Mouse (Mus musculus) left cerebral cortex, postnatal 36 days (tissue): ENCODE data around the gene Tk1. TPM values are rescaled to one million over a fixed set of nuclear protein-coding genes. Genes with fewer than 3 reads are reported as not detected.
"Not testable (repeated sequence)": the region's sequence is repeated elsewhere in the genome, so short reads cannot be mapped to it uniquely, and the experiment has no call there.

ENCODE experiments used
- DNase-seq, 2 experiments: peaks; one replicate each; pipeline ENCODE4 v3.0.0; 2021 to 2022; ENCODE audit warnings: low spot score in 2 of 2, mixed read lengths in 1 of 2
- intact Hi-C: fragments of 180-260 bp; cut with DNase I; formaldehyde crosslinking; loops from one replicate; pipeline ENCODE4 v1.15.1; 2025
- total RNA-seq, 2 experiments: library from RNA; stranded (reverse); gene quantifications; 2 replicates each; pipeline ENCODE4 v1.2.3; 2021

Gene Tk1
- total RNA-seq, 2 experiments from 2014 or later = 0.39 to 1.3 TPM

- intact Hi-C loops = loop anchor here (5.0 to 10.0 kb wide), 2 partner anchors 34 to 591 kb away; no protein-coding TSS in a partner anchor
- no peak for DNase-seq
Observed at GRCm38 (mm10) chr11:117826164-117826563, 272 bp upstream of the Tk1 start.

- intact Hi-C loops = loop anchor here (5.0 to 10.0 kb wide), 3 partner anchors 117 to 590 kb away; no protein-coding TSS in a partner anchor
- DNase-seq = peak; percentile 77 to 81
Observed at GRCm38 (mm10) chr11:117824060-117824969, 1.6 kb downstream of the Tk1 start.

GRCm38 (mm10) chr11:117823411-117823810, 2.5 kb downstream of the Tk1 start:
- intact Hi-C loops = loop anchor here (2.0 to 10.0 kb wide), 4 partner anchors 116 to 589 kb away; no protein-coding TSS in a partner anchor
- no peak for DNase-seq

DNA sequence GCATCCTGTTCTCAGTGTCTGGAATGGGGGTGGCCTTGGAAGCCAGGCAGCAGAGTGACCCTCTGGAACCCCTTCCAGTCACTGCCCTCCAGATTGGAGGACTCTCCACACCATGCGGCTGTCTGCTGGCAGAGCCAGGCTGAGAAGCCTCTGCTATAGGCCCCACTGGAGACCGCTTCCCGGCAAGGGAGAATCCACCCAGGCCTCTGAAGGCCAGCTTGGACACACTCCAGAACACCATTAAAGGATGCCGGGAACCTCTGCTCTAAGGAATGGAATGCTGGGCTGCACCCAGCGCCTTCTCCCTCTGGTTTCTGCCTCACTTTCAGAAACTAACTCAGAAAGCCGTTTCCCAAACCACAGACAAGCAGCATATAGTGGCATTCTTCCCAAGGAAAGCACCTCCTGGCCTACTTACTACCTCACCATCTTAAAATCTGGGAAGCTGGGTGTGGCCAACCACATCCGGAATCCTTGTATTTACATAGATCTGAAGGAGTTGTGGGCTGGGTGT, 3.1 kb downstream of the Tk1 start:
- DNase-seq = no peak
- intact Hi-C loops = loop anchor here (2.0 to 10.0 kb wide), 4 partner anchors 115 to 588 kb away; no protein-coding TSS in a partner anchor

DNA sequence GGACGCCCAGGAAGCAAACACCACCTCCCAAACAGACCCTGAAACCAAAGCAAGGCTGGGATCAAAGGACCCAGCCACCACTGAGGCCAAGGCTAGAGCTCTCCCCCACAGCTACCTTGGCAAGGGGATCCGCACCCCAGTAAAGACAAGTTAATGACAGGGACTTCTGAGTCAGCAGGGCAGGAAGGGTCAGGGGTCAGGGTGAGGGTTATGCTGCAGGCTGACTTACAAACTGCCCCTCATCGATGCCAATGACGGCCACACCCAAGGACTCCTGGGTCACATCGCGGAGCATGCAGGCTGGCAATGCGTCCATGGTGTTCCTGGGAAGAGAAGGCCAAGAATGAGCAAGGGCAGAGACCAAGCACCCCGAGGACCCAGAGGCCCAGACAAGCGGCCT, 4.0 kb downstream of the Tk1 start:
- no peak for DNase-seq
- intact Hi-C loops = loop anchor here (2.0 to 10.0 kb wide), 4 partner anchors 115 to 587 kb away; no protein-coding TSS in a partner anchor

GRCm38 (mm10) chr11:117820173-117820572, 5.7 kb downstream of the Tk1 start:
- no peak for DNase-seq
- intact Hi-C loops = loop anchor here (5.0 to 10.0 kb wide), 3 partner anchors 113 to 585 kb away; no protein-coding TSS in a partner anchor

DNA sequence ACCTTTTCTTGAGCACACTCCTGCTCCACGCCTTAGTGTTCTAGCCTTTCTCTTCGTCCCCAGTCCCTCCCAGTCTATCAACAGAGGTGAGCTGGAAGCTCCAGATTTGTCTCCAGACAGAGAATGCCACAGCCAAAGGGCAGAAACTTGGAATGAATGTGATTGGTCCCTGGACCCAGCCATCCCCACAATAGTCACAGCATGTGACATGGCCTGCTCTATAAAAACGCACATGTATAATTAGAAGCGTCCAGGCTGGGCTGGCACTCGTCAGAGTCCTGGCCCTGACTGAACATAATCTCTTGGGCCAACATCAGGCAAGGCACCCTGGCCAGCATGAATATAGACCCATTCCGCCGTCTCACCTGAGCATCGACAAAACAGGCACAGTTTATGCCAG, 6.8 kb downstream of the Tk1 start:
- intact Hi-C loops = no loop called here
- no peak for DNase-seq

DNA sequence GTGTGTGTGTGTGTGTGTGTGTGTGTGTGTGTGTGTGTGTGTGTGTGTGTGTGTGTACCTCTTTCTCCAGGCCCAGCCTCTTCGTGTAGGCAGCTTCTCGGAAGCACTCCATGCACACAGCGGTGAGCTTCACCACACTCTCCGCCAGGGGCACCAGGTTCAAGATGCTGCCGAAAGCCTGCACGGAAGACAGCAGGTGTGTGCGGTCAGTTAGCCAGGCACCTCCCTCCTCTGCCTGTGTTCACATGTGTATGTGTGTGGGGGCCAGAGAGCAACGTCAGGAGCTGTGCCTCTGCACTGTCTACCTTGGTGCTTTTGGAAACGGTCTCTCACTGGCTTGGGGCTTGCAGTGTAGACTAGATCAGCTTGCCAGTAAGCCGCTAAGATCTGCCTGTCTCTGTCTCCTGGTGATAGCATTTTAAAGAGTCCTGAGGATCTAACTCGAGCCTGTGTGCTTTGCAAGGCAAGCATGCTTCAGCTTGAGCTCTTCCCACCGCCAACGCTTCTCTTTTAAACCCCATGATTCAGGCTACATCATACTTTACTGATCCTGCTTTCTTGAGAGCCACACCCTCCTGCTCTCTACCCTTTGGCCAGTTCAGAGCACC, 9.4 kb downstream of the Tk1 start:
- no peak for DNase-seq
- intact Hi-C loops = no loop called here

- DNase-seq, intact Hi-C loops: not testable (repeated sequence)
Observed at GRCm38 (mm10) chr11:117815850-117816249, 10.0 kb downstream of the Tk1 start.

- no peak for DNase-seq
- intact Hi-C loops = no loop called here
Observed at GRCm38 (mm10) chr11:117814704-117815366, 11.1 kb downstream of the Tk1 start.

- intact Hi-C loops = no loop called here
- DNase-seq = no peak
Observed at GRCm38 (mm10) chr11:117813867-117814266, 12.0 kb downstream of the Tk1 start.

- intact Hi-C loops = no loop called here
- peak; percentile 38 to 54 for DNase-seq
Observed at GRCm38 (mm10) chr11:117810401-117811046, 15.4 kb downstream of the Tk1 start.

DNA sequence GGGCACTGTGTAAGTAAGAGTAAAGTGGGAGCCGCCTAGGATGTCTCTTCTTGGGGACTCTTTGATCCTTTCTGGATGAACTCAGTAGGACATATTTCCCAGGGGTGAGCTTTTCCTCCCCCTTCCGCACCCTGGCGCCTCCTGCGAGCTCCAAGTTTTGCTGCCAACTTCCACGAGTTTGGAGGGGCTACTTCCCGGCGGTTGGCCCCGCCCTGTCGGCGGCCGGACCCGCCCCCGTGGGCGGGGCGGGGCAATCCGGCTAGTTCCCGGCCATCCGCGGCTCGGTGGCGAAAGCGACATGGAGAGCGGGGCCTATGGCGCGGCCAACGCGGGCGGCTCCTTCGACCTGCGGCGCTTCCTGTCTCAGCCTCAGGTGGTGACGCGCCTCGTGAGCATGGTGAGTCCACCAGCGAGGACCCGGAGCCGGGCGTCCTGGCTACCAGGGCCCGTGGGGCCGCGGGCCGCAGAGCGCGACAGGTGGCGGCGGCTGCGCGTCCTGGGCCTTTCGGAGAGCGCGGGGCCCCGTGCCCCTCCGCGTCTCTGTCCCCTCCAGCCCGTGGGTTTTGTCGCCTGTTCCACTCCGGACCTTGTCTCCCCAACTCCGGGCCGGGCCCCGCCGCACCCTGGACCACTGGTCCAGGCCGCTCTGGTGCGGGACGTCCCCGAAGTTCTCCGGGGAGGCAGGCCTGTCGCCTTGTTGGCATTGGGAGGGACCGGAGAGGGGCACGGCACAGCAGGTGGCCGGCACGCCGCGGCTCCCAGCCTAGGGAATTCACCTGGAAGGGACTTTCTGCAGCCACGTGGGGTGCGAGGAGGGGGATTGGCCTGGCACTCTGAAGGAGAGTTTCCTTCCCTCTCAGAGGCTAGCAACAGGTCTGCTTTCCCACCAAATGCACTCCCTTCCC, 16.2 kb downstream of the Tk1 start, which contains the start of the genes Gm20708 and Syngr2:
Gene Gm20708 (plus strand): TSS at position 262 of the 905 bp plus-strand sequence.
Gene Syngr2 (plus strand): TSS at position 262 of the 905 bp plus-strand sequence.
- intact Hi-C loops = no loop called here
- DNase-seq = peak in 1 of 2 experiments; percentile 35

GRCm38 (mm10) chr11:117806781-117807180, 19.1 kb downstream of the Tk1 start:
- DNase-seq = no peak
- intact Hi-C loops = no loop called here

DNA sequence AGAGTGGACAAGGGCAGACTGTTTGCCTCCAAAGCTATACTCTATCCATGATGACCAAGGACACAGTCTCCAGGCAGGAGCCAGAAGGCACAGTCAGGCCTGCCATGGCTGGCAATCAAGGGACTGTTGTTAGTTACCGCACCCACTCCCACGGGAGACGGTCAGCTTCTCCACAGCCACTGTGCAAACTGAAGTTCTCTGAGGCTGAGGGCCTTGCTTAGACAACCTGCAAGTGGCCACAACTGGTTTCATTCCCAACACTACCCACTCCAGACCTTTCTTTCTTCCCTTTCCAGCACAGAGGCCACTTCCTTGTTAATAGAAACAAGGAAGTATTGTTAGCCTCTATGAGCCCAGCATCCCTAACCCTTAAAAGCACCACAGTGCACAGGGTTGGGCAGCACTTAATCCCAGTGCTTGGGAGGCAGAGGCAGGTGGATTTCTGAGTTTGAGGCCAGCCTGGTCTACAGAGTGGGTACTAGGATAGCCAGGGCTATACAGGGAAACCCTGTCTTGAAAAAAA, 22.7 kb downstream of the Tk1 start:
- DNase-seq = no peak

DNA sequence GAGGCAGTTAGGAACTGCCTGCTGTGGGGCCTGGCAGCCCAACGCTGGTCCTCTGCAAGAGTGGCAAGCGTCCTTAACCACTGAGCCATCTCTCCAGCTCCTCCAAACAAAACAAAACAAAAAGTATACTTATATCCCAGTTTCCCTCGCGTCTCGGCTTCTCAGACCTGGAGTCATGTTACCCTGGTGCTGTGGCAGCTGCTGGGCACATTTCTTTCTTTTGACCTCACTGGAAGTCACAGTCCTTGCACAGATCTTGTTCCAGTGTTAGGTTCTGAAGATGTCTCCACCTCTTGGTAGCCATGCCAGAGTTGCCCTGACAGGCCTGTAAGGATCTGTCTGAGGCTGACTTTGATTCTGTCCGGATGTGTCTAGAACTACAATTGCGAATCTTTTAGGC, 24.2 kb downstream of the Tk1 start:
- no peak for DNase-seq
- intact Hi-C loops = no loop called here

More for the DNA sequence above, 22.7 kb downstream of the Tk1 start:
- intact Hi-C loops = no loop called here

GRCm38 (mm10) chr11:117800038-117800437, 25.9 kb downstream of the Tk1 start:
- DNase-seq = no peak
- intact Hi-C loops = no loop called here

DNA sequence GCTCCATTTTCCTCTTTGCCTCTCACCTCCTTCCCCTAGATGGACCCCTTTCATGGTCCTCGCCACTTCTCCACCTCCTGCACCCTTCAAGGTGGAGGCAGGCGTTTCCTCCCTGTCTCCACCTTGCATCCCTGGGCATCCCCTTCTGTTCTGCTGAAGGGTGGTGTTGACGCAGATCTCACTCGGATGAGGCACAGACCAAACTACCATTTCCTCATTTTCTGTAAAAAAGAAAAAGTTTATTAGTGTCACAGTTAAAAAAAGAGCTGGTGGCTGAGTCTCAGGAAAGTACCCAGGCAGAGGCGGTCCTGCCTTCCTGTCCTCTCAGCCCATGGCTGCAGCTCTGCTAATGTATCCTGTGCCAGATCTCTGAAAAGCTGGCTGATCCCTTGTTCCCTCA, 26.7 kb downstream of the Tk1 start:
- DNase-seq = no peak
- intact Hi-C loops = no loop called here
